Mouse (Mus musculus) small intestine, adult 2 months (tissue): Measurements from ENCODE around the gene Ankrd42.

Source experiments
- CTCF ChIP-seq: fragments of 200-500 bp; IDR thresholded peaks from 2 replicates; pipeline ENCODE4 v1.5.1; 2012; ENCODE audit warnings: low read depth, mild to moderate bottlenecking, control low read depth, inconsistent platforms, low read length, moderate library complexity, mixed read lengths; ENCODE audit not compliant: insufficient replicate concordance, insufficient read length; ENCODE audit errors: extremely low read depth
- POLR2A ChIP-seq: fragments of 200-500 bp; IDR thresholded peaks from 2 replicates; pipeline ENCODE4 v1.6.1; 2012; ENCODE audit warnings: low read depth, mild to moderate bottlenecking, control low read depth, inconsistent platforms, low read length, moderate library complexity

DNA sequence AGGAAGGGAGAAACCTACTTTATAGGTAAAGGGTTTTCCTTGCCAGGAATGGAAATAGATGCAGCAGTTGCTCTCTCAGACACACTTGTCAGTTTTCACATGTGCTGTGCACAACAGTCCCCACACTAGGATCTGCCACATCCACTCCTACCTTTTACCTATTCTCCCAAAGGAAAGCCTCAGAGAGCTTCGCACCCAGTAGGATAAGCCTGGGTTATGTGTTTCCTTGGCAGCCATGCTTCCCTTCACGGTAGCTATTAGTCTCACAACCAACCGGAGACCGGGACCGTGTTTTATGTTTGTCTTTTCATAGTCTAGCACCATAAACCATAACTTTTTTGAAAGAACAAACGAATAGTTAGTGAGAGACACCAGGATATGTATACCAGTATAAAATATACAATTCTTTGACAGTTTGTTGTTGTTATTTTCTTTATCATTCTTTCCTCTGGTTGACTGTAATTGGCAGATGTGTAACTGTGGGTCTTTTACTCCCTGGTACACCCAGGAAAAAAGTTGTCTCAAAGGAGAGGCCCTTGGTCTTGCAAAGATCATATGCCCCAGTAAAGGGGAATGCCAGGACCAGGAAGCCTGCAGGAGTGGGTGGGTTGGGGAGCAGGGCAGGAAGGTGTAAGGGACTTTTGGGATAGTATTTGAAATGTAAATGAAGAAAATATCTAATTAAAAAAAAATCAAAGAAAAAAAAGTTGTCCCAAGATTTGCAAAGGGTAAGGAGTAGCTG, 86.5 kb downstream of the Ankrd42 start:
- TF ChIP-seq POLR2A (no peak), CTCF (no peak)
